Mouse (Mus musculus): Measurements from ENCODE around the gene Tmem199. TPM values are rescaled to one million over a fixed set of nuclear protein-coding genes. Genes with fewer than 3 reads are reported as not detected.

Gene Tmem199
- polyA plus RNA-seq, 1 experiment, result 35.0 TPM

GRCm38 (mm10) chr11:78547718-78548460 is 35.9 kb upstream of the Tmem199 start:
- H3K36me3 ChIP-seq (ENCODE audit: control insufficient read depth, insufficient read depth), result peaks cover 24% of the 10 kb centered on the region

GRCm38 (mm10) chr11:78545181-78545580 is 33.2 kb upstream of the Tmem199 start:
- peaks cover 72% of the 10 kb centered on the region for H3K79me2 ChIP-seq (ENCODE audit: control insufficient read depth, insufficient read depth)
- H3K4me3 ChIP-seq, result no peak overlapping the region
- no peak overlapping the region for H3ac ChIP-seq (ENCODE audit: control insufficient read depth, insufficient read length)
- TF ChIP-seq MYOG (IDR thresholded peaks at IDR 0.05; ENCODE audit: control insufficient read depth in 1 of 3, insufficient read depth in 1 of 3, insufficient read length in 2 of 3, low read depth in 2 of 3) (no peak), MAX (IDR thresholded peaks at IDR 0.05; ENCODE audit: low read depth) (no peak), POLR2AphosphoS2 (IDR thresholded peaks at IDR 0.05; ENCODE audit: insufficient read length, low read depth) (no peak), TCF12 (IDR thresholded peaks at IDR 0.05; ENCODE audit: insufficient read depth, poor library complexity, severe bottlenecking) (no peak), CEBPB (IDR thresholded peaks at IDR 0.05; ENCODE audit: insufficient read depth, poor library complexity, severe bottlenecking) (no peak), POLR2A (IDR thresholded peaks at IDR 0.05; ENCODE audit: insufficient read length, low read depth) (no peak), MYOD1 (IDR thresholded peaks at IDR 0.05; ENCODE audit: control insufficient read depth in 1 of 3, insufficient read length in 2 of 3, low read depth in 2 of 3) (no peak), SRF (IDR thresholded peaks at IDR 0.05; ENCODE audit: control insufficient read depth, insufficient read length, low read depth) (no peak), E2F4 (IDR thresholded peaks at IDR 0.05; ENCODE audit: insufficient read depth) (no peak), TCF3 (IDR thresholded peaks at IDR 0.05; ENCODE audit: insufficient read length, low read depth) (no peak), USF1 (IDR thresholded peaks at IDR 0.05; ENCODE audit: low read depth) (no peak), REST (IDR thresholded peaks at IDR 0.05; ENCODE audit: insufficient read depth, insufficient read length) (no peak)
- H3K36me3 ChIP-seq (ENCODE audit: control insufficient read depth, insufficient read depth), result peaks cover 36% of the 10 kb centered on the region
- no peak overlapping the region for H3K4me2 ChIP-seq (ENCODE audit: low read depth)
- H3K27me3 ChIP-seq (ENCODE audit: control insufficient read depth, insufficient read depth, insufficient read length), result no peaks in the 10 kb centered on the region

More at GRCm38 (mm10) chr11:78547718-78548460, 35.9 kb upstream of the Tmem199 start:
- no peaks in the 10 kb centered on the region for H3K27me3 ChIP-seq (ENCODE audit: control insufficient read depth, insufficient read depth, insufficient read length)
- peak overlapping the region; percentile 63 for H3K4me3 ChIP-seq
- TF ChIP-seq TCF3 (IDR thresholded peaks at IDR 0.05; ENCODE audit: insufficient read length, low read depth) (no peak), CEBPB (IDR thresholded peaks at IDR 0.05; ENCODE audit: insufficient read depth, poor library complexity, severe bottlenecking) (0 out of 2 replicates have a peak, but pooled peaks have one; percentile 32)
- H3K4me2 ChIP-seq (ENCODE audit: low read depth), result peak overlapping the region; percentile 82
- no peak overlapping the region for H3ac ChIP-seq (ENCODE audit: control insufficient read depth, insufficient read length)
- H3K79me2 ChIP-seq (ENCODE audit: control insufficient read depth, insufficient read depth), result peaks cover 72% of the 10 kb centered on the region

GRCm38 (mm10) chr11:78544449-78545111 is 32.6 kb upstream of the Tmem199 start:
- Histone ChIP-seq H3K36me3 (ENCODE audit: control insufficient read depth, insufficient read depth) (peaks cover 42% of the 10 kb centered on the region), H3K79me2 (ENCODE audit: control insufficient read depth, insufficient read depth) (peaks cover 68% of the 10 kb centered on the region), H3K4me2 (ENCODE audit: low read depth) (no peak overlapping the region), H3K27me3 (ENCODE audit: control insufficient read depth, insufficient read depth, insufficient read length) (no peaks in the 10 kb centered on the region), H3K4me3 (no peak overlapping the region), H3ac (ENCODE audit: control insufficient read depth, insufficient read length) (no peak overlapping the region)
- no peak for TF ChIP-seq TCF3 (IDR thresholded peaks at IDR 0.05; ENCODE audit: insufficient read length, low read depth)
- no peak for TF ChIP-seq MYOD1 (IDR thresholded peaks at IDR 0.05; ENCODE audit: control insufficient read depth in 1 of 3, insufficient read length in 2 of 3, low read depth in 2 of 3)
- peak; percentile 48 for TF ChIP-seq POLR2AphosphoS2 (IDR thresholded peaks at IDR 0.05; ENCODE audit: insufficient read length, low read depth)
- TF ChIP-seq SRF (IDR thresholded peaks at IDR 0.05; ENCODE audit: control insufficient read depth, insufficient read length, low read depth), result no peak
- TF ChIP-seq REST (IDR thresholded peaks at IDR 0.05; ENCODE audit: insufficient read depth, insufficient read length), result no peak

GRCm38 (mm10) chr11:78540358-78540757 is 28.4 kb upstream of the Tmem199 start:
- no peak overlapping the region for H3ac ChIP-seq (ENCODE audit: control insufficient read depth, insufficient read length)
- H3K36me3 ChIP-seq (ENCODE audit: control insufficient read depth, insufficient read depth), result peaks cover 35% of the 10 kb centered on the region
- no peak overlapping the region for H3K4me2 ChIP-seq (ENCODE audit: low read depth)
- peaks cover 61% of the 10 kb centered on the region for H3K79me2 ChIP-seq (ENCODE audit: control insufficient read depth, insufficient read depth)
- no peaks in the 10 kb centered on the region for H3K27me3 ChIP-seq (ENCODE audit: control insufficient read depth, insufficient read depth, insufficient read length)
- no peak overlapping the region for H3K4me3 ChIP-seq
- peak; percentile 55 for TF ChIP-seq POLR2AphosphoS2 (IDR thresholded peaks at IDR 0.05; ENCODE audit: insufficient read length, low read depth)
- TF ChIP-seq TCF3 (IDR thresholded peaks at IDR 0.05; ENCODE audit: insufficient read length, low read depth), result no peak

GRCm38 (mm10) chr11:78536690-78537084 is 24.7 kb upstream of the Tmem199 start:
- Histone ChIP-seq H3K27me3 (ENCODE audit: control insufficient read depth, insufficient read depth, insufficient read length) (no peaks in the 10 kb centered on the region), H3K4me2 (ENCODE audit: low read depth) (peak overlapping the region; percentile 90), H3ac (ENCODE audit: control insufficient read depth, insufficient read length) (peak overlapping the region; percentile 59), H3K36me3 (ENCODE audit: control insufficient read depth, insufficient read depth) (peaks cover 16% of the 10 kb centered on the region), H3K4me3 (peak overlapping the region; percentile 96), H3K79me2 (ENCODE audit: control insufficient read depth, insufficient read depth) (peaks cover 73% of the 10 kb centered on the region)
- TF ChIP-seq SRF (IDR thresholded peaks at IDR 0.05; ENCODE audit: control insufficient read depth, insufficient read length, low read depth) (no peak), MYOG (IDR thresholded peaks at IDR 0.05; ENCODE audit: control insufficient read depth in 1 of 3, insufficient read depth in 1 of 3, insufficient read length in 2 of 3, low read depth in 2 of 3) (no peak), CEBPB (IDR thresholded peaks at IDR 0.05; ENCODE audit: insufficient read depth, poor library complexity, severe bottlenecking) (no peak), POLR2AphosphoS2 (IDR thresholded peaks at IDR 0.05; ENCODE audit: insufficient read length, low read depth) (no peak), TCF3 (IDR thresholded peaks at IDR 0.05; ENCODE audit: insufficient read length, low read depth) (no peak), E2F4 (IDR thresholded peaks at IDR 0.05; ENCODE audit: insufficient read depth) (no peak), MYOD1 (IDR thresholded peaks at IDR 0.05; ENCODE audit: control insufficient read depth in 1 of 3, insufficient read length in 2 of 3, low read depth in 2 of 3) (no peak), POLR2A (IDR thresholded peaks at IDR 0.05; ENCODE audit: insufficient read length, low read depth) (no peak), USF1 (IDR thresholded peaks at IDR 0.05; ENCODE audit: low read depth) (no peak), REST (IDR thresholded peaks at IDR 0.05; ENCODE audit: insufficient read depth, insufficient read length) (no peak), MAX (IDR thresholded peaks at IDR 0.05; ENCODE audit: low read depth) (no peak), TCF12 (IDR thresholded peaks at IDR 0.05; ENCODE audit: insufficient read depth, poor library complexity, severe bottlenecking) (no peak)

All from myocyte (in vitro differentiated cells).